Mouse (Mus musculus): ENCODE measurements around the gene Ptcra.
A peak's percentile ranks its signal among the peaks of the same experiment; 100 is the strongest.

Ptcra gene

DNA sequence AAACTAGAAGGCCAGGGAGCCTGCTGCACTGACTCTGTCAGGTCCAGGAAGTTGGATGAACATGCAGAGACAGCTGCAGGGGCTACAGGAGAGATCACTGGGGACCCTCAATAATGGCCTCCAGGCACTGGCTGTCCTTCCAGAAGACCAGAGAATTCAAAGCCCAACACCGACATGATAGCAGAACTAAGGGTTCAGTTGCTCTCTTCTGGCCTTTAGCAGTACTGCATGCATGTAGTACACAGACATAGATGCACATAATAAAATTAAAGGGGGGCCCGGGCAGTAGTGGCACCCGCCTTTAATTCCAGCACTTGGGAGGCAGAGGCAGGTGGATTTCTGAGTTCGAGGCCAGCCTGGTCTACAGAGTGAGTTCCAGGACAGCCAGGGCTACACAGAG, 7.5 kb upstream of the Ptcra start:
- DNase-seq (ENCODE audit: low spot score in 2 of 2), result no peak

DNA sequence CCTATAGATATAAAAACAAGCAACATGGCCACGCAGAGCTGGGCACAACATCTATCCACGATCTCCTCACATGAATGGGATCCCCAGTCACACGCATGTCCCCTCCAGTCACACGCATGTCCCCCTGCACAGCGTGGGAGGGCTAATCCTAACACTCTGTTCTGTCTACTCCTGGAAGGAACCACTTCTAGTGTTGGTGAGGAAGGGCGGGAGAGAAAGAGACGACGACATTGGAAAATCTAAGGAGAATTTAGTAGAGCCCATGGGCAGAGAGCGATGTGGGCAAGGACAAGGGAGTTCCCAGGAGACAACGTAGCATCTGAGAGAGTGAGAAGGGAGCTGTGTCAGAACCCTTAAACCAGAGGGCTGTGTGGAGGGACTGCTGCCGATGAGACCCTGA, 7.0 kb upstream of the Ptcra start:
- no peak for DNase-seq (ENCODE audit: low spot score in 2 of 2)

DNA sequence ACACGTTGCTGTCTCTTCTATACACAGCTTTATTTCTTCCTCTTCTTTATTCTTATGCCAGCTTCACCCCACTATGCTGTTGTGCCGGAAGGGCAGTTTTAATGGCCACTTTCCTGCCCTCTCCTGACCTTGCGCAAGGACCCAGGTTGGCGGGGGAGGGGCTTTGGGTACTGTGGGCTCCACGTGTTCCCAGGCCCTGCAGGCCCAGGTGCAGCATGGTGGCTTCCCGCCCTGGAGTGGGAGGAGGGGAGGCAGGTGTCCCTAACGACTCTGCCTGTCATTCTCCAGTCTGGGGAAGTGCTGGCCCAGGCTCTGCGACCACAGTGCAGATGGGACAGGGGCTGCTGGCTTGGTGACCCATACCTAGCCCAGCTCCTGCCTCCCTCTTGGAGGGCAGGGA, 4.4 kb upstream of the Ptcra start:
- DNase-seq (ENCODE audit: low spot score in 2 of 2), result no peak

DNA sequence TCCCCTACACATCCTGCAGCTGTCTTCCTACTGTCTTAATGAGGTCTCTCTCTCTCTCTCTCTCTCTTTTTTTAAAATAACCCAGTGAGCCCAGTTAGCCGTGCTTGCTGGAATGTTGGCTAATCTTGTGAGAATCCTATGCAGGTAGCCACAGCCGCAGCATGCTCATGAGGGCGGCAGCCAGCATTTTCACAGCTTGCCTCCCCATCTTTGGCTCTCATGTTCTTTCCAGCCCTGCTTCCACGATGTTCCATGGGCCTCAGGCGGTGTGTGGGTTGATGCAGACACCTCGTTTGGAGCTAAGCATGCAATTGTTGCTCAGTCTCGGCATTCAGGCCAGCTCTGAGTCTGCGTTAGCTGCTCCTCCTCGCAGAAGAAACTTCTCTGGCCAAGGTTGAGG, 1.4 kb upstream of the Ptcra start:
- DNase-seq (ENCODE audit: low spot score in 2 of 2), result peak; percentile 40 to 81

DNA sequence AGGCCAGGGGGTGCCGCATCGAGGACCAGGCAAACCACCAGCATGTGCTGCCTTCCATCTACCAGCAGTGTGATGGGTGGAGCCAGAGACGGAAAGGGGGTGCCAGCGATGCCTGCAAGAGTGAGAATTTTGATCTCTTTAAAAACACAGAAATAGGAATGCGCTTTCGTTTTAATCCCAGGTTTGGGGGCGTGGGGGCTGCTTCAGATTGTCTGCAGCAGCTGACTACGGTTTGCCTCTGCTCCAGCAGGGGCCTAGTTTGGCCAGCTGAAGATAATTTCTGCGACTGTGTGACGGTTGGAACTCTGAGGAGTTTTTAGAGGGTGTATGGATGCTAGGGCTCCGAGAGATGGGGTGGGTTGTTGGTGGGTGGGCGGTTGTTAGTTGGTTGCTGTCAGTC, 4.8 kb downstream of the Ptcra start:
- DNase-seq (ENCODE audit: low spot score in 2 of 2), result peak in 1 of 2 experiments; percentile 33

DNA sequence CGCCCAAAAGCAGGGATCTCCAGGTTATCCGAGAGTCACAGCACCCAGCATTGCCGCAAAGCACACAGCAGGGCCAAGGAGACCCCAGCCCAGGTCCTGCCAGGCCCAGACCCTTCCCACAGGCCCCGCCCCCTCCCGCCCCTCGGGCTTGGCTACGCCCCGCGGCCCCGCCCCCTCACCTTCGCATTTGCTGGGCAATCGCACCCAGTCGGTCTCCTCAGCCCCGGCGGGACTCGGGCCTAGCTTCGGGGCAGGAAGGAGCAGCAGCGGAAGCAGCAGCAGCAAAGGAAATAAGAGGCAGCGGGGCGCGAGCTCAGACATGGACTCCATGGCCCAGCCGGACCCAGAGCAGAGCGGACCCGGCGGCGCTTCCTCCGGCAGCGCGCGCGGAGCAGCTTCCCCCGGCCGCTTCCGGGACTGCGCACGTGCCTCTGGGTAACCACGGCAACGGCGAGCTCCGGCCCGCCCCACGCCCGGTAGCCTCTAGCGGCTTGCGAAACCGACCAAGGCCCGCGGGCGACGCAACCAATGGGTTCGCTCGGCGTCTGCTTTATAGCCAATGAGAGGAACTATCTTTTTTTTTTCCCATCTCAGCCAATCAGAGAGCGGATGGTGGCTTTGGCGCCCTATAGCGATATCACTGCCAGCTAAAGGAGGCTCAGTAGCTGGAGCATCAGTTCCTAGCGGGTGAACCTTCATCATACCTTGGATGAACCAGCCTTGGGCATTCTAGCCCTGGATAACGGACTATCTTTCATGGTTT, 11.5 kb downstream of the Ptcra start, which contains the start of gene Cnpy3:
TSS of gene Cnpy3 (minus strand) at position 421 of the 763 bp plus-strand sequence.
- DNase-seq (ENCODE audit: low spot score in 2 of 2), result peak; percentile 95 to 98

DNA sequence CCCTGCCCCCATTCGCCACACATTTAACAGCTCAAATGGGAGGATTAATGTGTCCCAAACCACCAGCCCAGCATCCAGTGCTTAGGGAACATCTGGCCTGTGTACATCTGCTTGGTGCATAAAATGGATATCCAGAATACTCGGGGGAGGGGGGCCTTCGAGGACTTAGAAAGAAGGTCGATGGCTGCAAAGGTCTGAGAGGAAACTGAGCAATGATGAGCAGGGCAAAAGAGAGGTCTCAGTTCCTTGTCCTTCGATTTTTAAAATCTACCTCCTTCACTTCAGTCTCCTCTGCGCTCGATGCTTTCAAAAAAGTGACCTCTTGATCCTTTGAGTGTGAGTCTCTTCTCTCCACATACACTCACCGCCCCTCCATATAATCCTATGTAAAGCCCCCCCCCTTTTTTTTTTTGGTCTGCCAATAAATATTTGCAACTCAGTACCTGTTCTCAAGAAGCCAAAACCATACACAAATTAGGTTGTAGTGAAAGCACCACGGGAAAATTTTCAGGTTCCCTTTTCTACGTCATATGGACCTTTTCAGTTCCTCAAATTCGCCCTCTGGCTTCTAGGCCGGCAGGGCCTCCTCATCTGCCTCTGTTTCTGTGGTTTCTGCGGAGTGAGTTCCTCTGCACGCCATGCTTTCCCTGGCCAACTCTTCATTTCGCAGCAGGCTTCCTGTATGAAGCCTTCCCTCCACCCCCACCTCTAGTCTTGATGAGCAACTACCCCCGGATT, 12.3 kb downstream of the Ptcra start:
- DNase-seq (ENCODE audit: low spot score in 2 of 2), result peak; percentile 46 to 74

DNA sequence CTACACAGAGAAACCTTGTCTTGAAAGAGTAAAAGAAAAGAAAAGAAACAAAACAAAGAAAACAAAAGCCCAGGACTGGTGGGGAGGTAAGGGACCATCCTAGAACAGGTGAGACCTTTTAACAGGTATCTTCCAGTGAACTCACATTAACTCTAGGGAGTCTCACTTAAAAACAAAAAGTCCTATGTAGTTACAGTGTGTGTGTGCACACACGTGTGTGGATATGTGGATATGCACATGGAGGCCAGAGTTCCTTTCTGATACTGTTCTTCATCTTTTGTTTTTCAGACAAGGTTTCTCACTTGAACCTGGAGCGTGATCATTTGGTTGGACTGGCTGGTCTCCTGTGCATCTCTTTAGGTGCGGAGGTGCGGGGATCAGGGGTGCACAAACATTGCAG, 12.9 kb downstream of the Ptcra start:
- no peak for DNase-seq (ENCODE audit: low spot score in 2 of 2)

DNA sequence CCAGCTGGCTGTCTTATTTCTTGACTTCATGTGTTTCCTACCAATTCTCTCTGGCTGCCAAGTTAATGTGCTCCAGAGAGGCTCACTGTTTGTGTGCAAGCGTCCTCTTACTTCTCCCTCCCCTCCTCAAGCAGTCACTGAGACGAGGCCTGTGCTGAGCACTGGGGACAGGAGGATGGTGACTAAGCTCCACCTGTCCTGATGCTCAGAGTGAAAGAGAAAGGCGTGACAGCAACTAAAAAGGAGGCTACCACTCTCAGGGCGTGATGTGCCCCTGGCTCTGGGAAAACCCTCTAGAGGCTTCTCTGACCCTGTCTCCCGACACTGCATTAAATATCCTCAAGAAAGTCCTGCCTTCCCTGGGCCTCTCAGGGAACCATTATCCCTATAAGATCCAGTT, 14.2 kb downstream of the Ptcra start:
- DNase-seq (ENCODE audit: low spot score in 2 of 2), result no peak

DNA sequence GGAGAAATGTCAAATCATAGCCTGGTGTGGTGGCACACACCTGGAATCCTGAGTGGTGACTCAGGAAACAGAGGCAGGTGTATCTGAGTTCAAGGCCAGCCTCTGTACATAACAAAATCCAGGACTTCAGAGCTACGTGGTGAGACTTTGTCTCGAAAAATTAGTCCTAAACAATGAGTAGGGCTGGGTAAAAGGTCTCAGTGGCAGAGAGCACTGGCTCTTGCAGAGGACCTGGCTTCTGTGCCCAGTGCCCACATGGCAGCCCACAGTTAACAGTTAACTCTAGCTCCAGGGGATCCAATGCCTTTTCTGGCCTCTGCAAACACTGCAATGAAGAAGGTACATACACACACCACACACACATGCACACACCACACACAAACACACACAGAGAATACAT, 15.7 kb downstream of the Ptcra start:
- DNase-seq (ENCODE audit: low spot score in 2 of 2), result no peak

DNA sequence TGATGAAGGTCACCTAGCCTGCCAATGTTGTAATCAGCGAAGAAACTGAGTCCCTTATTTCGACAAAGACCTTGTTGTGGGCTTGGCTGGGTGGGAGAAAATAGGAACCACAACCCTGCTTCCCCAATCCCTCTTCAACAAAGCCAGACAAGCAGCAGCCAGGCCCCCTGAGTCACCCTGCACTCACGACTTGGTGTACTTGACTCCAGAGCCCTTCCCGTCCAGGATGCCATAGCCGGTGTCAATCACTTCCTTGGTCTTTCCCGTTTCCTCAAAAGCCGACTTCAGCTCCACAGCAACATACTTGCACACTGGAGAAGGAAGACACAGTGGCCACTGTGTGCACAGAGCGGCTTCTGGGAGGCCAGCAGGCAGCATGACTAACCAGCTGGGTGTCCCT, 16.3 kb downstream of the Ptcra start:
- no peak for DNase-seq (ENCODE audit: low spot score in 2 of 2)

DNA sequence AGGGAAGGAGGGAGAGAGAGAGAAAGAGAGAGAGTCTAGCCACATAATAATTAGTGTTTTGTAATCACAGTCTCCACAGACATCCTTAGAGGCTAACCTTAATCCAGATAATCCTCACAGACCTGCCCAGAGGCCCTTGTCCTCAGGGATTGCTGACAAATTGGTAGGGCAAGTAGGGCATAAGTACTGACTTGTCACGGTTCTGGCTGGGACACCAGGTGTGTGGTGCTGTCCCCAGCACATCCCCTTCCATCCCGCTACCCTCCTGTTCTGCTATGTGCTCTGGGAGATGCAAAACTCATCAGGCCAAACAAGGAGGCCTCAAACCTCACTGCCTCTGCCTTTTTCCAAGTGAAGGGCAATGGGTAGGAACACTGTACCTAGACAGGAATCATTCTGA, 18.0 kb downstream of the Ptcra start:
- no peak for DNase-seq (ENCODE audit: low spot score in 2 of 2)

DNA sequence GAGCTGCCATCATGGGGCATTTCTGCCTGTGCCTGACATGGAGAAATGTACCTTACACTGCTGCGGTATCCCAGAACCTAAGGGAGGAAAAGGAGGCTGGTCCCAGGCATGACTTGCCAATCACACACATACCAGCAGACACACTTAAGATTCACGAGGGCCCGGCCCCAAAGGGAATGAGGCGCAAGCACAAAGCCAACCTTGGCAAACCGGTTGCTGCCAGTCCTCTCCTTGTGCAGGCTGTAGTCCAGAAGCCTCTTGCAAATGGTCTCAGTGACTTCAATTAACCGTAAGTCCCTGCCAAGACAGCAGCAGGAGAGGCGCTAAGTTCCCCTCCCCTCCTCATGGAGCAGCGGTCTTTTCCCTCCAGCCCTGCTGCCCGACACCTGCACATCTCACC, 20.5 kb downstream of the Ptcra start:
- DNase-seq (ENCODE audit: low spot score in 2 of 2), result no peak

DNA sequence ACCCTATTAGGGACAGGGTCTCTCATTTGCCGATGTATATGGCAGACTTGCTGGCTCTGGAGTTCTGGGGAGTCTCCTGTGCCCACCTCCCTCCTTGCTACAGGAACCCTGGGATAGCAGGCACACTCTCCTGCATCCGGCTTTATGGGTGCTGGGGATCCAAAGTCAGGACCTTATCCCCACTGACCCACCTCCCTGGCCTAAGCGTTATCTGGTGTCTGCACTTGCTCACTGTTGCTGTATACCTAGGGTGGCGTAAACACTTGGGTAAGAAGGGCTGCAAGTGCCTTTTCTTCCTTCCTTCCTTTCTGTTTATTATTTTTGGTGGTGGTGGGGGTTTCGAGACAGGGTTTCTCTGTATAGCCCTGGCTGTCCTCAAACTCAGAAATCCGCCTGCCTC, 22.2 kb downstream of the Ptcra start:
- DNase-seq (ENCODE audit: low spot score in 2 of 2), result no peak

DNA sequence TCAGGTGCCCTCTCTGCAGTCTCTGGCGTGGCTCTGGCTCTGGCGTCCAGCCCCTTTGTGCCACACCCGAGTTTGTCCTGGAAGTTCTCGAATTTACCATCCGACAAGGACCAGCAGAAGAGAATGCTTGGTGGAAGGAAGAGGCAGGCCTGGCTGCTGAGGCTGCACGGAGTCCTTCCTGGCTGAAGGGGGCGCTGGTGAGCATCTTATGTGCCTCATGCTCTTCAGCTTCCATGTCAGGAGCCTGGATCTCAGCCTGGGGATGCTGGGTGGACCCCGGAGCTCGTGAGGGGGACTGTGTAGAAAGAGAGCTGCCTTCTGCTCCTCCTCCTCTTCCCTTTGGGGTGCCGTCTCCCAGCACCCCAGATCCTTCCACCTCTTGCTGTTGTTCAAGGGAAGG, 27.4 kb downstream of the Ptcra start:
- no peak for DNase-seq (ENCODE audit: low spot score in 2 of 2)

DNA sequence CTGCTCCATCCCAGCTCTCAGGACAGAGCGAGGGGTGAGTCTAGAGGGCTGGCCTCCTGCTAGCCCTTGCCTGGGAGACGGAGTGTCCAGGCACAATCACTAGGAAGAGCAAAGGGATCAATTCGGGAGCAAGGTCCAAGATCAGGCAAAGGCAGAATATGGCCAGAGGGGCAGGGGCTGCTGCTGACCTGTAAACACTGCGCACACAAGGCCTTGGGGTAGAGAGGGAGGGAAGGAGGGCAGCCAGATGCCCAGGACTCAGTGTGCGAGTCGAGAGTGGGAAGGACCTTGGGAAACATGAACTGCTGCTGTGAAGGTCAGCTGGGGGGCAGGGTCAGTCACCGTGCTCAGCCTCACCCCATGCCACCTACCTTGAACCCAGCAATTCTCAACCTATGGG, 28.2 kb downstream of the Ptcra start:
- no peak for DNase-seq (ENCODE audit: low spot score in 2 of 2)

DNA sequence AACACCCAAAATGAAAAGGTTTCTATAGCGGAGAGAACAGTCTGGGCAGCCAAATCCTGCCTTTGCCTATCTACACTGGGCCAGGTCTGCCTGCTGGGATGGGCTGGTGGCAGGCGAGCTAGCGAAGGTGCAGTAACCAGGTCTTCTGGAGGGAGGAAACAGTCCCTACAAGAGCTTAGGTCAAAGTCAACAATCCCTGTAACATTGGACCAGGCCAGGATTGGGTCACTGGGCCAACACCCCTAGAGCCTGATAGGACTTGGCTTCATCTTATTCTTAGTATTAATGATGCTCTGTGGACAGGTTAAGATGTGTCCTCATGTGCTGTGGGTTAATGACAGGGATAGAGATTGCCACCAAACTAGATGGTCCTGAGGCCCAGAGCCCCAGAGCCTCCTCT, 29.5 kb downstream of the Ptcra start:
- no peak for DNase-seq (ENCODE audit: low spot score in 2 of 2)

DNA sequence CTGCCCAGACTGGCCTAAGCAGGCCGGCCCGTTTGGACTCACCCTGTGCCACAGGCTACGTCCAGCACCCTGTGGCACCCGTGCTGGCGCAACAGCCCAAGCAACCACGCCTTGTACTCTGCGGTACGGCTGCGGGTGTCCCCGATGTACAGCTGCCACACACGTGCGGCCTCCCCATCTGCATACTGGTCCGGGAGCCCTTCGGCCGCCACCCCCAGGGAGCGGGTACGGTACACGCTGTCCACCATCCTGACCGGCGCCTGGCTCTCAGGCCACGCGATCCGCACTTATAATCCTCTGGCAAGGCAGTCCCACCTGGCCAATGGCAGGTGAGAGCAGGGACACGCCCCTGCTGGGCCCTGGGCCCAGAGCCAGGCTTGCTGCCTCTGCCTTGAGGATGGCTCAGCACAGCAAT, 34.6 kb downstream of the Ptcra start, which contains the start of gene Gnmt:
TSS of gene Gnmt (minus strand) at position 265 of the 415 bp plus-strand sequence.
- no peak for DNase-seq (ENCODE audit: low spot score in 2 of 2)

DNA sequence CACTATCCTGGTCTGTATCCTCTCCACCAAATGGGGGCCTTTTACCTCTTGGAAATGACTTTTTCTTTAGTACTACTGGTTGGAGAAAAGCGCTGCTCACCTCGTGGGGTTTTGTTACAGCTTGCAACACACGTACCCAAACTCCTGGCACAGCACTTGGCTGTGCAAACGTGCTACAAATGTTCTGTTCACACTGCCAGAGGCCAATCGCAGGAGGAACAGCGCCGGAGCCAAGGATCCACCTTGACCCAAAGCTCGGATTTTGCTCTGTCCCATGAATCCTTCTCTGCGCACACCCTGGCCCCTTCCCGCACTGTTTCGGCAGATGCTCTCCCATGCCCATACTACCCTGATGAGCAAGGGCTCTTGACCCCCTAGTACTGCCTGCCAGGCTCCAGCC, 35.0 kb downstream of the Ptcra start:
- no peak for DNase-seq (ENCODE audit: low spot score in 2 of 2)

DNA sequence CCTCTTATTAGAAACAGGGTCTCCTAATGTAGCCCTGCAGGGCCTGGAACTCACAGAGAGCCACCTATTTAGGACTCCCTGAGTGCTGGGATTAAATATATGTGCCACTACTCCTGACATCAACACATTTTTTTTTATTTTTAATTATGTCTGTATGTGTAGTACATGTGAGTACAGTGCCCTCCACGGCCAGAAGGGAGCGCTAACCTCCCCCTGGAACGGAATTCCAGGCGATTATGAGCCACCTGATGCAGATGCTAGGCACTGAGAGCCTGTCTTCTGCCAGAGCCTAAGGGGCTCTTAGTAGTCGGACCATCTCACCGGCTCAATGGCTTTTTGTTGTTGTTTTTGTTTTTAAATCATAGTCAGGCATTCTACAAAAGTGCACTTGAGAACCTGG, 35.5 kb downstream of the Ptcra start:
- DNase-seq (ENCODE audit: low spot score in 2 of 2), result no peak

DNA sequence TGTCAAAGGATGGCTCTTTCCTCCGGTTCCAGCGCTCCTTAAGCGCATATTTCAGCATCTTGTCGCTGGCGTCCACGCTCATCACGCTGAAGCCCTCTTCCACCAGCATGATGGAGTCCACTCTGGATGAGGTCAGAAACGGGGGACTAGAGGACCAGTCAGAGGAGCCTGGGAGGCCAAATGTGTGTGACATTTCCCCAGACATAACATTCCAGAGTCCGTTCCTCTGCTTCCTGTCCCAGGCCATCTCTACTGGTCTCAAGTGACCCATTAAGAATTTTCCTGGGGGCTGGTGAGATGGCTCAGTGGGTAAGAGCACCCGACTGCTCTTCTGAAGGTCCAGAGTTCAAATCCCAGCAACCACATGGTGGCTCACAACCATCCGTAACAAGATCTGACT, 36.2 kb downstream of the Ptcra start:
- DNase-seq (ENCODE audit: low spot score in 2 of 2), result no peak

DNA sequence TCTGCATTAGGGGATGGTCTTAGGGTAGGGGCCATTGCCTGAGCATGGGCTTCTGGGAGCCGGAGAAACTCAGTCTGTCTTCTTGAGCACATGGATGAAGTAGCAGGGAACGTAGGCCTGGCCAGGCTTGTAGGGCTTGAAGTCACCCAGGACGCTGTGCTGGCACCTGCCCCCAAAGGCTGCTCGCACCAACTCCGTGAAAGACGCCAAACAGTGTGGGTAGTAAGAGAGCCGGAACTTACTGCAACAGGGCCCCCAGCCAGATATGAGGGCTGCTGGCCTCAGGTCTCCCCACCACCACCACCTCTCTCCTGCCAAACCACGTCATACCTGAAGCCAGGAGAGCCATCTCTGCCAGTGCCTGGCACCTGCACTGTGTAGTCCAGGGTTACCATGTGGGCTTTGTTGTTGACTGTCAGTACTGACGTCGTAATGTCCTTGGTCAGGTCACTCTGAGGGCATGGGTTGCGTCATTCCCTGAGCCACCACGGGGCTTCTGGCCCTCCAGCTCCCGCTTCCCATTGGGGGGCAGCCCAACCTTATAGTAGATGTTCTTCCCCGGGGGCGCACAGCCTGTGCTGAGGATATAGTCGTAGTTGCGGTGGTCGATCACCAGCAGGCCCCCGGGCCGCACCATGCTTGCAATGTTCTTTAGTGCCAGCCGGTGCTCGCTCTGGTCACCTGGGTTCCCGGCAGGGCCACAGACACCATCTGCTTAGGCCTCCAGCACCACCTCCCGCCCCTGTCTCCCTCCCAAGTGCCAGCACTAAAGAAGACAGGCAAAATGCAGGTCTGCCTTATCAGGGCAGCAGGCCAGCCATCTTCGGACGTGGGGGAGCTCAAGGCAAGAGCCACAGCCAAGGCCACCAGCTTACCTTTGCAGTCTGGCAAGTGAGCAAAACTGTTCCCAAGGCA, 37.5 kb downstream of the Ptcra start:
- DNase-seq (ENCODE audit: low spot score in 2 of 2), result no peak
